Mouse (Mus musculus) small intestine, adult 2 months (tissue): ENCODE results near the gene Rec8.

Source experiments
- CTCF ChIP-seq: fragments of 200-500 bp; IDR thresholded peaks from 2 replicates; pipeline ENCODE4 v1.5.1; 2012; ENCODE audit warnings: low read depth, mild to moderate bottlenecking, control low read depth, inconsistent platforms, low read length, moderate library complexity, mixed read lengths; ENCODE audit not compliant: insufficient replicate concordance, insufficient read length; ENCODE audit errors: extremely low read depth
- POLR2A ChIP-seq: fragments of 200-500 bp; IDR thresholded peaks from 2 replicates; pipeline ENCODE4 v1.6.1; 2012; ENCODE audit warnings: low read depth, mild to moderate bottlenecking, control low read depth, inconsistent platforms, low read length, moderate library complexity

DNA sequence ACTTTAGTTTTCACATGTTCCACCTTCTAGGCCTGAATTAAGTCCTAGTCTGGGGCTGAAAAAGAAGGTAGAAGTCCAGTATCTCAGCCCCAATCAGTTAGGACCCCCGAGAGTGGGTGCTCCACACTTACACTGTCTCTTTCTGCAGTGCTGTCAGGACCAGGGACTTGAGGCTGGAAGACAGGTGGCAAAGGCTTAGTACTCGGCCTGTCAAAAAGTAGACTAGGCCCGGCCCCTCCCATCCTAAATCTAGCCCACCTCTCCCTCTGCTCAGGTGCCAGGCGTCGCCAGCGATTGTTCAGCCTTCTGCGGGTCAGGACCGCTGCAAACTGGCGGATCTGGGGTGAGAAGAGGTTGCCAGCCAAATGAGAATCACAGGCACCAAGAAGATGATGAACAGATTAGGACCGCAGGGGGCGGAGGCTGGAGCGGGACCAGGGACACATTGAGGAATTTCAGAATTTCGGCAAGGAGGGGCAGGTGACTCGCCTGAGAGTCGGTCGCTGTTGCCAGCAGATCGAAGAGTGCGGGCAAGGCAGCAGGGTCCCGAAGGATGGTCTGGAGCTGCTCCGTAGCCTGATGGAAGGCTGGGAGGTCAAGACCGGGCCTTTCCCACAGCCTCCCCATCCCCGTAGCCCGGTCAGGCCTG is 17.2 kb downstream of the Rec8 start:
- TF ChIP-seq CTCF: no peak
- no peak for TF ChIP-seq POLR2A
